Mouse (Mus musculus): Measurements from ENCODE around the gene Polr3g. TPM values are rescaled to one million over a fixed set of nuclear protein-coding genes. Genes with fewer than 3 reads are reported as not detected.
"Not testable (repeated sequence)": the region's sequence is repeated elsewhere in the genome, so short reads cannot be mapped to it uniquely, and the experiment has no call there.

Gene Polr3g
- total and polyA plus RNA-seq, 3 experiments: 2.0 to 4.5 (median 3.3) TPM

DNA sequence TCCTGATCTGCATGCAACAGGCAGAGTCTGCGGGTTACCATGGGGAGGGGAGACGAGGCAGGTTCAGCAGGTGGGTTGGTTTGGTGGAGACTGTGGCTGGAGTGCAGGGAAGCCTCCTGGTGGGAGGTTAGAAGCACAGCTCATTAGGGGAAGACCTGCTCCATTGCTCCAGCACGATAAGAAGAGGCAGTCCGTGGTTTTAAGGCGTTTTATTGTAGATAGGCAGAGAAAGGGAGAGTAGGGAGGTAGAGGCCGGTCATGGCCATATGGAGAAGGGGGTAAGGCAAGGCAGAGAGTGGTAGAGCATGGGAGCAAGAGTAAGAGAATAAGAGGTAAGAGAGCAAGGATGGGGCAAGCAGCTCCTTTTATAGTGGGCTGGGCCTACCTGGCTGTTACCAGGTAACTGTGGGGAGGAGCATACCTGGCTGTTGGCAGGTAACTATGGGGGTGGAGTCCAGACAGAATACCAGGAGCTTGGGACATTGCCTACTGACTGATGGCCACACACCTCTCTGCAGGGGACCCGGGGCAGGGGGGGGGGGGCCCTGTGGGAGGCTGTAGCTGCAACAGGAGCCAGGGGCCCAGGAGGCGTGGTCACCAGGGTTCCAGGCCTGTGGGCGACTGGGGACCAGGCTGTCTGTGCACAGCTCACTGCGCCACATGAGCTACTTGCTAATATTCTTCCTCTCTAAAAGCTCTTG is 32.7 kb upstream of the Polr3g start:
- TF ChIP-seq POLR2A (IDR thresholded peaks at IDR 0.05; ENCODE audit: insufficient read depth, low read depth, low read length) (no peak), EP300 (IDR thresholded peaks at IDR 0.05; ENCODE audit: insufficient read depth, low read depth, low read length) (no peak), CTCF (IDR thresholded peaks at IDR 0.05) (no peak)
- H3K4me1 ChIP-seq (ENCODE audit: control insufficient read depth, insufficient read depth, low read length): peaks cover 1% of the 10 kb centered on the region; the same call in 1 of the 2 replicates
- DNase-seq: no peak
- no peaks in the 10 kb centered on the region for H3K79me2 ChIP-seq (replicated peaks; ENCODE audit: control insufficient read depth, insufficient read depth, low read length)
- intact Hi-C loops (cut with DNase I): no loop called here
- H3K27ac ChIP-seq: no peak overlapping the region
- no peaks in the 10 kb centered on the region for H3K27me3 ChIP-seq (ENCODE audit: control insufficient read depth, insufficient read depth, low read length)
- H3K36me3 ChIP-seq (ENCODE audit: control insufficient read depth, insufficient read depth, low read length): no peaks in the 10 kb centered on the region
- H3K4me3 ChIP-seq: no peak overlapping the region
- no peak overlapping the region for H3K9ac ChIP-seq (ENCODE audit: low read depth, low read length)
- 53% methylated on average over 10 of the region's 10 CpGs for WGBS

DNA sequence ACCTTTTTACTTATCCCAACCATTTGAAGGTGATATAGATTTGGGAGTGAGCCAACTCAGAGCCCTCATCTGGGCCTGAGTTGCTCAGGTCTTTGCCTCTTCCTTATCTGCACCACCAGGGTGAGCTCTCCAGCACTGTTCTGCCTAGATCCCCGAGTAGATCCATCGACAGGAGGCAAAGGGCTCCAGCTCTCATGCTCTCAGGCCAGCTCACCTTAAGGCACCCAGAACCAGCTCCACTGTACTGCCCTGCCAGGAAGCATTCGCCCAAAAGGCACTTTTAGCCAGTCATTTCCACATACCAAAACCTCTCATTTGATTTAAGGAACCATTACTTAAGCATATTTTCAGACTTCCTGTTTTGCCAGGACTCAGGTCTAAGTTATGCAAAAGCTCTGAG is 30.1 kb upstream of the Polr3g start:
- Histone ChIP-seq H3K27ac (no peak overlapping the region), H3K4me3 (no peak overlapping the region), H3K9ac (ENCODE audit: low read depth, low read length) (no peak overlapping the region), H3K4me1 (ENCODE audit: control insufficient read depth, insufficient read depth, low read length) (peaks cover 1% of the 10 kb centered on the region; the same call in 1 of the 2 replicates), H3K27me3 (ENCODE audit: control insufficient read depth, insufficient read depth, low read length) (no peaks in the 10 kb centered on the region), H3K79me2 (replicated peaks; ENCODE audit: control insufficient read depth, insufficient read depth, low read length) (no peaks in the 10 kb centered on the region), H3K36me3 (ENCODE audit: control insufficient read depth, insufficient read depth, low read length) (no peaks in the 10 kb centered on the region)
- DNase-seq: no peak
- no peak for TF ChIP-seq EP300 (IDR thresholded peaks at IDR 0.05; ENCODE audit: insufficient read depth, low read depth, low read length)
- intact Hi-C loops (cut with DNase I): no loop called here
- 33% methylated on average over 3 of the region's 3 CpGs for WGBS

DNA sequence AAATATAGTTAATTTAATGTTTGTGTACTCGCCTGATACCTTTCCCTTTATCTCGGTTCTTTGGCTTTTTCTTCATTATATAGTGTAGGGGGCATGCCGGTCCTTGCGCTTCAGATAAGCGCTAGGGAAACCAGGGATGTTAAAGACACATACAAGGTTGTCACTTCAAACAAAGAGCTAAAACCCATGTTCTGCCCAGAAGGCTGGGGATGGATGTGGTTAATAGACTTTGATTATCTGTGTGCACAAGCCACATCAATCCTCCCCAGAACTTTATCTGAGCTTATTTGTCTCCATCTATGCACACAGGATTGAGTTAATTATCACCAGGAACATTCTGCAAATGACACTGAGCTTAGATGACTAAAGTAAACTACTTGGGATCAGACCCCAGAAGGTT is 25.8 kb upstream of the Polr3g start:
- Histone ChIP-seq H3K79me2 (replicated peaks; ENCODE audit: control insufficient read depth, insufficient read depth, low read length) (no peaks in the 10 kb centered on the region), H3K36me3 (ENCODE audit: control insufficient read depth, insufficient read depth, low read length) (no peaks in the 10 kb centered on the region), H3K4me3 (no peak overlapping the region), H3K4me1 (ENCODE audit: control insufficient read depth, insufficient read depth, low read length) (peaks cover 1% of the 10 kb centered on the region; the same call in 1 of the 2 replicates), H3K27ac (no peak overlapping the region), H3K9ac (ENCODE audit: low read depth, low read length) (no peak overlapping the region), H3K27me3 (ENCODE audit: control insufficient read depth, insufficient read depth, low read length) (no peaks in the 10 kb centered on the region)
- TF ChIP-seq CTCF (IDR thresholded peaks at IDR 0.05) (no peak), EP300 (IDR thresholded peaks at IDR 0.05; ENCODE audit: insufficient read depth, low read depth, low read length) (no peak), POLR2A (IDR thresholded peaks at IDR 0.05; ENCODE audit: insufficient read depth, low read depth, low read length) (no peak)
- intact Hi-C loops (cut with DNase I): no loop called here
- DNase-seq: no peak
- WGBS: 83% methylated on average over 5 of the region's 5 CpGs

DNA sequence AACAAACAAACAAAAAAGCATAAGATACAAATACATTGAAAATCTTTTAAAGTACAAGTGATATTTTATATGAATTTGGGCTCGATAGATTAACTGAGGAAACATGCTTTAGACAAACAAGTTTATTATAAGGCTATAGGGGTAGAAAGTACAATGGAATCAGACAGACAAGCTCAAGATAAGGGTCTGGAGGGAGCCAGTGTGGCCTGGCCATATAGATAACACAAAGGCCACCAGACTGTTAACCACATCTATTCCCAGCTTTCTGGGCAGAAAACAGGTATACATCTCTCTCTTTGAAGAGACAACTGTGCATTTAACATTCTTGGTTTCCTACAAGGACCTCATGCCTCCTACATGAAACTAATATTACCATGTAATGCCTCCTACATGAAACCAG is 19.5 kb upstream of the Polr3g start:
- Histone ChIP-seq H3K4me3 (no peak overlapping the region), H3K4me1 (ENCODE audit: control insufficient read depth, insufficient read depth, low read length) (no peaks in the 10 kb centered on the region), H3K9ac (ENCODE audit: low read depth, low read length) (no peak overlapping the region), H3K27me3 (ENCODE audit: control insufficient read depth, insufficient read depth, low read length) (no peaks in the 10 kb centered on the region), H3K79me2 (replicated peaks; ENCODE audit: control insufficient read depth, insufficient read depth, low read length) (no peaks in the 10 kb centered on the region), H3K36me3 (ENCODE audit: control insufficient read depth, insufficient read depth, low read length) (no peaks in the 10 kb centered on the region), H3K27ac (no peak overlapping the region)
- intact Hi-C loops (cut with DNase I): no loop called here
- no peak for TF ChIP-seq EP300 (IDR thresholded peaks at IDR 0.05; ENCODE audit: insufficient read depth, low read depth, low read length)
- no peak for TF ChIP-seq CTCF (IDR thresholded peaks at IDR 0.05)
- no peak for TF ChIP-seq POLR2A (IDR thresholded peaks at IDR 0.05; ENCODE audit: insufficient read depth, low read depth, low read length)
- 67% methylated on average over 1 of the region's 1 CpGs for WGBS
- DNase-seq: no peak

DNA sequence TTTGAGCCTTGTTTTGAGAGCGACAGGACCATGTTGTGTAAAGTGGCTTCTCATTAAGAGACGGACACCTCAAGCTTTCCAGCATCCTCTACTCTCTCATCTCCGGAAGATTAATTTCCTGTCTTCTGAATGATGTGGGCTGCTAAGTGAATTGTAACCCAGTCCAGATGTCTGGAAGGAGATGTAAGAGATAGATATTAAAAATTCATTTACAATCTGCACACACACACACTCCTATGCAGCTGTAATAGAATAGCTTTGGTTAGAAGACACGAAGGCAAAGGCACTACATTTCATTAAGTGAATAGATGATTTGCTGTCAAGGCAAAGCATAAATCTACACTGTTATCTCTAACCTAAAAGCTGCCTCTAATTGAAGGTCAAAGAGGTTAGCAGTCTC is 18.3 kb upstream of the Polr3g start:
- no peaks in the 10 kb centered on the region for H3K4me1 ChIP-seq (ENCODE audit: control insufficient read depth, insufficient read depth, low read length)
- no peak overlapping the region for H3K9ac ChIP-seq (ENCODE audit: low read depth, low read length)
- H3K36me3 ChIP-seq (ENCODE audit: control insufficient read depth, insufficient read depth, low read length): no peaks in the 10 kb centered on the region
- no peak for DNase-seq
- H3K27me3 ChIP-seq (ENCODE audit: control insufficient read depth, insufficient read depth, low read length): no peaks in the 10 kb centered on the region
- no peak overlapping the region for H3K4me3 ChIP-seq
- 77% methylated on average over 4 of the region's 4 CpGs for WGBS
- no peaks in the 10 kb centered on the region for H3K79me2 ChIP-seq (replicated peaks; ENCODE audit: control insufficient read depth, insufficient read depth, low read length)
- H3K27ac ChIP-seq: no peak overlapping the region
- intact Hi-C loops (cut with DNase I): no loop called here
- TF ChIP-seq EP300 (IDR thresholded peaks at IDR 0.05; ENCODE audit: insufficient read depth, low read depth, low read length): no peak
- no peak for TF ChIP-seq POLR2A (IDR thresholded peaks at IDR 0.05; ENCODE audit: insufficient read depth, low read depth, low read length)
- TF ChIP-seq CTCF (IDR thresholded peaks at IDR 0.05): no peak

DNA sequence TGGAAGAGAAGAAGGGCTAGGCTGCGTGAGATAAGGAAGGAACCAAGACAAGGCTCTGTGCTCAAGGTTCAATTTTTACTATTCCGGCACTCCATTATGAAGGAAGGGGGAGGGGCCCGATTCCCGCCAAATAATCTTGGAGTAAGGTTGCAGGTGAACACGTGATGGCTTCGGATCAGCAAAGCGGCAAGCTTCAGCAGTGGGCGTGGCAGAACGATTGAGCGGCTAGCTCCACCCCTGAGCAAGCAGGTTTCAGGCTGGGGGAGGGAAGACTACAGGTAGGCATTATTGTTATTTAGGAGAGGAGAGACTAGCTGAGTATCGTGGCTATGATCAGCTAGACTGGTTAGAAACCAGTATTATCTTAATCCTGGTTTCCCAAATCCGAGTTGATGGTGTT is 17.3 kb upstream of the Polr3g start:
- H3K9ac ChIP-seq (ENCODE audit: low read depth, low read length); H3K27ac ChIP-seq; DNase-seq; H3K36me3 ChIP-seq (ENCODE audit: control insufficient read depth, insufficient read depth, low read length); H3K4me1 ChIP-seq (ENCODE audit: control insufficient read depth, insufficient read depth, low read length); intact Hi-C loops (cut with DNase I); H3K79me2 ChIP-seq (replicated peaks; ENCODE audit: control insufficient read depth, insufficient read depth, low read length); H3K4me3 ChIP-seq; H3K27me3 ChIP-seq (ENCODE audit: control insufficient read depth, insufficient read depth, low read length): not testable (repeated sequence)
- 64% methylated on average over 12 of the region's 12 CpGs for WGBS
